Mouse (Mus musculus): ENCODE measurements around the gene Dclk2. TPM values are rescaled to one million over a fixed set of nuclear protein-coding genes. Genes with fewer than 3 reads are reported as not detected.

The Dclk2 gene
- polyA plus RNA-seq, 1 experiment from 2014 or later = 49.0 TPM

DNA sequence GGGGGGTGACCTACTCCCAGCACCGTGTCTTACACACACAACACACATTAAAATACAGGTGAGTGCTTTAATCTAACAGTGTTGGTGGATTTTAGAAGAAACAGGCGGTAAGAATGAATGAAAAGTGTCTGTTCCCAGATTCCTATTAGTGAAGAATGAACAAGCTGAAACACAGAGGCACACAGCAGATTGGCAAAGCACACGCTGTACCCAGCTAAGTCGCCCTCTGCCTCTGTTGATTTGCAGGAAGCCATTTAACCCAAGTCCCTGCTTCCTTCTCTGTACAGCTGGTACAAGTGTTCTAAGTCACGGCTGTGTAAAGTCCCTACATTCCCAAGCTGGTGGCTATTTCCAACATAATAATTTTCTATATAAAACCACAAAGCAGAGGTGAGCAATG, 109.7 kb downstream of the Dclk2 start:
- no peak overlapping the region for H3K27ac ChIP-seq (ENCODE audit: low read depth, low read length)
- no peak overlapping the region for H3K9ac ChIP-seq (ENCODE audit: low read length)
- no peaks in the 10 kb centered on the region for H3K4me1 ChIP-seq (replicated peaks; ENCODE audit: control insufficient read depth, insufficient read depth, low read length)
- ATAC-seq (replicated peaks; ENCODE audit: low FRiP score) (no peak), DNase-seq (ENCODE audit: low spot score) (no peak)
- H3K36me3 ChIP-seq (ENCODE audit: control insufficient read depth, insufficient read depth, low read length) = no peaks in the 10 kb centered on the region
- no peak overlapping the region for H3K4me3 ChIP-seq (ENCODE audit: low read depth, low read length)
- 89% methylated on average over 5 of the region's 5 CpGs for WGBS
- H3K4me2 ChIP-seq (ENCODE audit: low read depth, low read length, severe bottlenecking) = no peak overlapping the region
- no peaks in the 10 kb centered on the region for H3K27me3 ChIP-seq (ENCODE audit: control insufficient read depth, insufficient read depth, low read length)
- no peaks in the 10 kb centered on the region for H3K9me3 ChIP-seq (ENCODE audit: control insufficient read depth, low read length)

DNA sequence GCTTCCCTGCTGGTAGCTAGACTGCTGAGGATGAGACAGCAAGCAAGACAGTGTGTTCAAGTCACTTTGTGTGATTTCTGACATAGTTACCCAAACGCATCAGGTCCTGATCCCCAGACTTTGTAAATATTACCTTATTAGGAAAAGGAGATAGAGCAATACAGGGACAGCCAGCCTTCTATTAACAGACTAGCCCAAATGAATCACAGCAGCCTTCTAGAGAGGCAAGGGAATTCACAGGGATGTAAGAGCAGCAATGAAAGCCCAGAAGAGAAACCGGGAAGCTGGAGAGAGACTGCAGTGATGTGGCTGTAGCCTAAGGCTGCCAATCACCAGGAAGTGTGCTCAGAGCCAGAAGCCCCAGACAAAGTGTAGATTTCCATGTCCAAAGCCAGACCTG, 111.0 kb downstream of the Dclk2 start:
- no peak overlapping the region for H3K4me2 ChIP-seq (ENCODE audit: low read depth, low read length, severe bottlenecking)
- 73% methylated on average over 2 of the region's 2 CpGs for WGBS
- no peaks in the 10 kb centered on the region for H3K4me1 ChIP-seq (replicated peaks; ENCODE audit: control insufficient read depth, insufficient read depth, low read length)
- H3K9me3 ChIP-seq (ENCODE audit: control insufficient read depth, low read length) = no peaks in the 10 kb centered on the region
- no peak for ATAC-seq (replicated peaks; ENCODE audit: low FRiP score)
- H3K9ac ChIP-seq (ENCODE audit: low read length) = no peak overlapping the region
- no peak overlapping the region for H3K27ac ChIP-seq (ENCODE audit: low read depth, low read length)
- no peaks in the 10 kb centered on the region for H3K36me3 ChIP-seq (ENCODE audit: control insufficient read depth, insufficient read depth, low read length)
- H3K4me3 ChIP-seq (ENCODE audit: low read depth, low read length) = no peak overlapping the region
- DNase-seq (ENCODE audit: low spot score) = no peak
- H3K27me3 ChIP-seq (ENCODE audit: control insufficient read depth, insufficient read depth, low read length) = no peaks in the 10 kb centered on the region

DNA sequence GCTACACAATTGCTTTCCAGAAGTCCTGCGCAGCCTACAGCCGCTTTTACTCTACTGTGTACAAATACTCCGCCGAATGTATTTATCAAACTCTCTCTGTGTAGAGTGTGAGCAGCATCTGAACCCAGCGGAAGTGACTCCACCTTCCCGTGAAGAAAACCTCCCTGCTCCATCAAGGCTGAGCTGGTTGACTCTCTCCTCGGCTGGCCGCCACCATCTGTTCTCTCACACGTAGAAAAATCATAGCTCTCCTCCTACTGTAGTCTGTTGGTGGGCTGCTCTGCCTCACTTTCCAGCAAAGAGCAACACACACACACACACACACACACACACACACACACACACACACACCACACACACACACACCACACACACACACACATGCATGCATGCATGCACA, 111.5 kb downstream of the Dclk2 start:
- WGBS = 91% methylated on average over 9 of the region's 9 CpGs

DNA sequence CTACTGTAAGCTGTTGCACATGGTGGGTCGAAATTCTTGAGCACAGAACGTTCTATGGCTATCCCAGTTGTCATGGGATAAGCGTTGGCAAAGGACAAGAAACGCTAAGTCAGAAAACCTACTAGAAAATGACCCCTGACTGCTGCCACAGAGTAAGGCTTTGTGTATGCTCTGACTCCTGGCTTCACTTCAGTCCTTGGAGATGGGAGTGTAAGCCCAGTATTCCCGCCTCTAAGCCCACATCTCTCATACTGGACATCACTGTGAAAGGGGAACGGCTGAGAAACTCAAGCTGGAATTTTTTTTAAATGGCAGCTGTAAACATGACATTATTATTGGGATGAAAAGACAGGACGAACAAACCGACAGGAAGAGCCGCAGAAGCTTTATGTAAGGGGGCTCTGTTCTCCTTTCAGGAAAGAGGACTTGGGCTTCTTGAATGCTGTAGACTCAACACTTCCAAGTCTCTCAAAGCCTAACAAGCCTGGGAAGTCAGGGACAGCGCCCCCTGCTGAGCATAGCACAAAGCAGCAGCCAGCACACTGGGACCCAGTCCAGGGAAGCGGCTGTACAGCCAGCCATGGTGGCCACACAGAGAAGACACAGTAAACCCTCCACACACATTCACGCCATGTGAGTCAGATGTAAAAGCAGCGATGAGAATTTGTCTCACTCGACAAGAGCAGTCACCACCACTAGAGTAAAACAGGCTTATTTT, 112.7 kb downstream of the Dclk2 start:
- Histone ChIP-seq H3K36me3 (ENCODE audit: control insufficient read depth, insufficient read depth, low read length) (no peaks in the 10 kb centered on the region), H3K4me1 (replicated peaks; ENCODE audit: control insufficient read depth, insufficient read depth, low read length) (no peaks in the 10 kb centered on the region), H3K9ac (ENCODE audit: low read length) (no peak overlapping the region), H3K4me3 (ENCODE audit: low read depth, low read length) (no peak overlapping the region), H3K9me3 (ENCODE audit: control insufficient read depth, low read length) (no peaks in the 10 kb centered on the region), H3K27ac (ENCODE audit: low read depth, low read length) (no peak overlapping the region), H3K27me3 (ENCODE audit: control insufficient read depth, insufficient read depth, low read length) (no peaks in the 10 kb centered on the region), H3K4me2 (ENCODE audit: low read depth, low read length, severe bottlenecking) (no peak overlapping the region)
- 77% methylated on average over 14 of the region's 14 CpGs for WGBS
- peak; percentile 65 for DNase-seq (ENCODE audit: low spot score)
- ATAC-seq (replicated peaks; ENCODE audit: low FRiP score) = no peak

More for the DNA sequence above, 111.5 kb downstream of the Dclk2 start:
- Histone ChIP-seq H3K4me3 (ENCODE audit: low read depth, low read length) (no peak overlapping the region), H3K27ac (ENCODE audit: low read depth, low read length) (no peak overlapping the region), H3K9me3 (ENCODE audit: control insufficient read depth, low read length) (no peaks in the 10 kb centered on the region), H3K4me2 (ENCODE audit: low read depth, low read length, severe bottlenecking) (no peak overlapping the region), H3K9ac (ENCODE audit: low read length) (no peak overlapping the region), H3K36me3 (ENCODE audit: control insufficient read depth, insufficient read depth, low read length) (no peaks in the 10 kb centered on the region), H3K4me1 (replicated peaks; ENCODE audit: control insufficient read depth, insufficient read depth, low read length) (no peaks in the 10 kb centered on the region), H3K27me3 (ENCODE audit: control insufficient read depth, insufficient read depth, low read length) (no peaks in the 10 kb centered on the region)
- ATAC-seq (replicated peaks; ENCODE audit: low FRiP score) = no peak
- peak; percentile 45 for DNase-seq (ENCODE audit: low spot score)

DNA sequence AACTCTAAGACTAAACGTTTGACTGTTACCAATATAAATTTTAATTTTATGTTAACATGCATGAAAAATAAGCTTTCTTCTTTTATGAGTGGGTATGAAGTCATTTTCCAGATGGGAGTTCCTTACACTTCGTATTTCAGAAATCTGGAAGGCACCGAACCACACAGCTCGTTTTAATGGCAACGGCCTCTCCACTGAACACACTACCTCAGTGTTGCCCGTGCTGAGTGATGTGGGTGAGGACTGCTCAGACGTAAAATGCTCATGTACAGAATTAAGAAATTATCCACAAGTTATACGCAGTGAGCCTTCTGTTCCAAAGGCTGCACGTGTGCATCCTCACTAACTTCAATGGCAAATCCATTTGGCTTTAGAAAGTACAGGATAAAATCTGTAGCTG, 113.8 kb downstream of the Dclk2 start:
- Histone ChIP-seq H3K4me2 (ENCODE audit: low read depth, low read length, severe bottlenecking) (no peak overlapping the region), H3K9me3 (ENCODE audit: control insufficient read depth, low read length) (no peaks in the 10 kb centered on the region), H3K27ac (ENCODE audit: low read depth, low read length) (no peak overlapping the region), H3K4me3 (ENCODE audit: low read depth, low read length) (no peak overlapping the region), H3K4me1 (replicated peaks; ENCODE audit: control insufficient read depth, insufficient read depth, low read length) (no peaks in the 10 kb centered on the region), H3K27me3 (ENCODE audit: control insufficient read depth, insufficient read depth, low read length) (no peaks in the 10 kb centered on the region), H3K36me3 (ENCODE audit: control insufficient read depth, insufficient read depth, low read length) (no peaks in the 10 kb centered on the region), H3K9ac (ENCODE audit: low read length) (no peak overlapping the region)
- DNase-seq (ENCODE audit: low spot score) (no peak), ATAC-seq (replicated peaks; ENCODE audit: low FRiP score) (no peak)
- 95% methylated on average over 9 of the region's 9 CpGs for WGBS

DNA sequence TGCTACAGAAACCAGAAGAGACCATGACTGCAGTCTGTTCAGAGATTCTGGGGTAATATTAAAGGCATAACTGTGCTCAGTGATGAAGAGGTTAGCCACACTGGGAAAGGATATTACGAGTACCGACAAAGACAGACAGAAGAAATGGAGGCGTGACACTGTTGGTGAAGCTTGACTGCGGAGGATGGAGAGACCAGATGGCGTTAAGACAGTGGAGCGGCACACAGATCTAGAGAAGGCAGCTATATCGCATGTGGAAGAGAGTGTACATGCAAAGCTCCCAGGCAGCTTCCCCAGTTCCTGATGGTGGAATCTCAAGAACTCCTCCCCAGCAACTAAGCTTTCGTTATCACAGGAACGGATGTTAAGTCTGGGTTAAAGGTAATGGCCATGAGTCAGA, 116.4 kb downstream of the Dclk2 start:
- Histone ChIP-seq H3K27ac (ENCODE audit: low read depth, low read length) (no peak overlapping the region), H3K9me3 (ENCODE audit: control insufficient read depth, low read length) (no peaks in the 10 kb centered on the region), H3K4me3 (ENCODE audit: low read depth, low read length) (no peak overlapping the region), H3K4me1 (replicated peaks; ENCODE audit: control insufficient read depth, insufficient read depth, low read length) (no peaks in the 10 kb centered on the region), H3K36me3 (ENCODE audit: control insufficient read depth, insufficient read depth, low read length) (no peaks in the 10 kb centered on the region), H3K4me2 (ENCODE audit: low read depth, low read length, severe bottlenecking) (no peak overlapping the region), H3K27me3 (ENCODE audit: control insufficient read depth, insufficient read depth, low read length) (no peaks in the 10 kb centered on the region), H3K9ac (ENCODE audit: low read length) (no peak overlapping the region)
- 94% methylated on average over 9 of the region's 9 CpGs for WGBS
- ATAC-seq (replicated peaks; ENCODE audit: low FRiP score) = no peak
- no peak for DNase-seq (ENCODE audit: low spot score)

DNA sequence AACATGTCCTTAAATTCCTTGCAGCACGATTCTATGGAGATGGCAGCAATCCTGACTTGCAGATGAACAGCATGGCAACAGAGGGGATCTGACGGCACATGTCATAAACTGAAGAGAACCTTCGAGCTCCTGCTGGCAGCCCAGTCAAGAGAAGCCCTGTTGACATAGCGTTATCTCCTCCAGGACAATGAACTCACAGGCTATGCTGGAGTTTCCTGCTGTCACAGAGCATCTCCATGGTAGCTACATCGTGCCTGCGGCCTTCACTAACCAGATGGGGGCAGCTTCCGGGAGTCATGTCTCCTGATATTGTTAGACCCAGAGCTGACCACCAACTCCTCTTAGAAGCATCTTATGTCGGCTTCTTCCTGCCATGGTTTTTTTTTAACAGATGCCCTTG, 117.8 kb downstream of the Dclk2 start:
- no peak for ATAC-seq (replicated peaks; ENCODE audit: low FRiP score)
- 75% methylated on average over 8 of the region's 8 CpGs for WGBS
- DNase-seq (ENCODE audit: low spot score) = peak; percentile 47
- Histone ChIP-seq H3K9me3 (ENCODE audit: control insufficient read depth, low read length) (no peaks in the 10 kb centered on the region), H3K27ac (ENCODE audit: low read depth, low read length) (no peak overlapping the region), H3K36me3 (ENCODE audit: control insufficient read depth, insufficient read depth, low read length) (no peaks in the 10 kb centered on the region), H3K27me3 (ENCODE audit: control insufficient read depth, insufficient read depth, low read length) (no peaks in the 10 kb centered on the region), H3K4me2 (ENCODE audit: low read depth, low read length, severe bottlenecking) (no peak overlapping the region), H3K4me1 (replicated peaks; ENCODE audit: control insufficient read depth, insufficient read depth, low read length) (no peaks in the 10 kb centered on the region), H3K4me3 (ENCODE audit: low read depth, low read length) (no peak overlapping the region), H3K9ac (ENCODE audit: low read length) (no peak overlapping the region)

DNA sequence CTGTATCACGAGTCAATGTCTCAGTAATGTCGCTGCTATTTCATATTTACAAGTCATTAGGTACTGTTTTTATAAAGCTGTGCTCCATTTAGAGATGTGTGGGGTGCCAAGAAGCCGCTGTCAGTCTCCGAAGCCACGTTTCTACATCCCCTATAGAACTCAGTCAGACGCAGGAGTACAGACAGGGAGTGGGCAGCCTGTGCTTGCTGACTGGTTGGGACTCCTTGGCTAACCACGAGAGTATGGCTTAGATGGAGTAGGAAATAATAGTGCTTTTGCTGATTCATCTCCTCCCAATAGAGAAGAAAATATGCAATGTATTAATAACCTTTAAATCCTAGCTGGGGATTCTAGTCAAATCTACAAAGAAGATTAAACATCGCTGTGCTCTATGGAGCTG, 119.8 kb downstream of the Dclk2 start:
- Histone ChIP-seq H3K4me3 (ENCODE audit: low read depth, low read length) (no peak overlapping the region), H3K36me3 (ENCODE audit: control insufficient read depth, insufficient read depth, low read length) (no peaks in the 10 kb centered on the region)

DNA sequence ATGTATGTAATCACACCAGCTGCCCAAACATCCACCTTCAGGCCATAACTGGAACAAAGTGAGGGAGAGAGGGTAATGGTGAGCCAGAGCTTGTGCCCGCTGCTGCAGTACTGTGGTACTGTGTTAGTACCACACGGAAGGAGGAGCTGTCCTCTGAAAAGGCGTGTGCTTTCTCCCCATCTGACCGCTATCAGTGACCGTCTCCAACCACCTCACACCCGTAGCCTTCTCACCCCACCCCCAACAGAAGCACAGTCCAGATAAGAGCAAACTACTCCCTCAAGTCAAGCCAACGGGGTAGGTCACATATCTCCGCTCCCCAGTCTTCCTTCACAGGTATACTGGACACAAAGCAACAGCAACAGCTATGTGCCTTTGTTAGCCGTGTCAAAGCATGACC, 121.6 kb downstream of the Dclk2 start:
- Histone ChIP-seq H3K9ac (ENCODE audit: low read length) (no peak overlapping the region), H3K4me1 (replicated peaks; ENCODE audit: control insufficient read depth, insufficient read depth, low read length) (no peaks in the 10 kb centered on the region), H3K27me3 (ENCODE audit: control insufficient read depth, insufficient read depth, low read length) (no peaks in the 10 kb centered on the region), H3K4me2 (ENCODE audit: low read depth, low read length, severe bottlenecking) (no peak overlapping the region), H3K9me3 (ENCODE audit: control insufficient read depth, low read length) (no peaks in the 10 kb centered on the region), H3K36me3 (ENCODE audit: control insufficient read depth, insufficient read depth, low read length) (no peaks in the 10 kb centered on the region), H3K27ac (ENCODE audit: low read depth, low read length) (no peak overlapping the region), H3K4me3 (ENCODE audit: low read depth, low read length) (no peak overlapping the region)
- DNase-seq (ENCODE audit: low spot score) (no peak), ATAC-seq (replicated peaks; ENCODE audit: low FRiP score) (0 out of 2 replicates have a peak, but pooled peaks have one; percentile 21)
- WGBS = 95% methylated on average over 9 of the region's 9 CpGs

More for the DNA sequence above, 119.8 kb downstream of the Dclk2 start:
- Histone ChIP-seq H3K9me3 (ENCODE audit: control insufficient read depth, low read length) (no peaks in the 10 kb centered on the region), H3K27me3 (ENCODE audit: control insufficient read depth, insufficient read depth, low read length) (no peaks in the 10 kb centered on the region), H3K4me1 (replicated peaks; ENCODE audit: control insufficient read depth, insufficient read depth, low read length) (no peaks in the 10 kb centered on the region), H3K4me2 (ENCODE audit: low read depth, low read length, severe bottlenecking) (no peak overlapping the region), H3K27ac (ENCODE audit: low read depth, low read length) (no peak overlapping the region), H3K9ac (ENCODE audit: low read length) (no peak overlapping the region)
- 92% methylated on average over 8 of the region's 8 CpGs for WGBS
- DNase-seq (ENCODE audit: low spot score) (no peak), ATAC-seq (replicated peaks; ENCODE audit: low FRiP score) (no peak)
